Mouse (Mus musculus) left cerebral cortex, postnatal 36 days (tissue): ENCODE measurements around the gene Erbb4. TPM values are rescaled to one million over a fixed set of nuclear protein-coding genes. Genes with fewer than 3 reads are reported as not detected.

Source experiments
- DNase-seq, 2 experiments: peaks; one replicate each; pipeline ENCODE4 v3.0.0; 2021 to 2022; ENCODE audit warnings: low spot score in 2 of 2, mixed read lengths in 1 of 2
- intact Hi-C: fragments of 180-260 bp; cut with DNase I; formaldehyde crosslinking; loops from one replicate; pipeline ENCODE4 v1.15.1; 2025
- total RNA-seq, 2 experiments: library from RNA; stranded (reverse); gene quantifications; 2 replicates each; pipeline ENCODE4 v1.2.3; 2021

The Erbb4 gene
- total RNA-seq, 2 experiments from 2014 or later: 54.6 to 64.0 TPM

DNA sequence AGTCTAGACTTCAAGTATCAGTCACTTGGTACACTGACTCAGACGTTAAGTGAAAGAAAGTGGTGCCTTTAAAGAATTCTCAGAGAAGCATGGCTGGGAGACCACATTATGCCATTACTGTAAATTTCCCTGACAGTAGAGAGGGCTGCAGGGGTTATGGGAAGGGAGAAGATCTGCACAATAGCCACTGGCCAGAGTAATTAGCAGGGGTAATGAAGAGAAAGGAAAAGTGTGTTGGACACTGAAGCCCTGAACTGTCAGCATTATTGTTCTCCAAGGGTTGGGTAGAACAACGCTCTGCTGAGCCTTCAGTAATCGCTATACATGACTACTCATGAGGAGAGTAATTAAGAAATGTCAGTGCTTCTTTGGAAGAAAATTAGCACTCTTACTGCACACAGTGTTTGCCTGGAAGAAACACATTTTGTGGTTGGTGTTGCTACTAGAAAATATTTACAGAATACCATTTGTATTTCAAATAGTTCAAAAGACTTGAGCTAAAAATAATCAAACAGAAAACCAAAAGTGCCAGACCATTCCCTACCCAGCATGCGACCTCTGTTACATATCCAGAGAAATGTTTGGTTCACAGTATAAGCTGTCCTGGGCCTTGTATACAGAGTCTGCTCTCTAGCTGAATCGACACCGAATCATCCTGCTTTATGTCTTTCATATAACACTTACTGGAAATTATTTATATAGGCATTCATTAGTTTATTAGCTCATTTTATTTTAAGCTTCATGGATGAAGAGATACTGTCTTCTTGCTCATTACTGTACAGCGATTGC, 965.1 kb downstream of the Erbb4 start:
- DNase-seq: no peak
- intact Hi-C loops: no loop called here

DNA sequence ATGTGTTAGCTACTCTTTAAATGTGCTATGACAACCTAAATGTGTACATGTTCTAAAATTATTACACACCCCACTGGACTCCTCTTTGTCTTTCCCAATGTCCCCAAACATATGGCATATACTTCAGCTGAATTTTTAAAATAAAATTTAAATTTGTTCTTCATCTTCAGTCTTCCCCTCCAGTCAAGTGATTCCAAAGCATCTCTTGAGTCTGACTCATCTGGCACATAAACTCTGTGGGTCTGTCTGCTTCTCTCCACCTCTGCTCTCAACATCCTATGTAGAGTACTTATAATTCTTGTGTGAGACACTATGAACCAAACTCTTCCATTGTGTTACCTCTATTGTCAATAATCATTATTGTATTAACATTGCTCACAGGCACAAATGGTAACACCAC, 972.9 kb downstream of the Erbb4 start:
- no peak for DNase-seq
- intact Hi-C loops: no loop called here

DNA sequence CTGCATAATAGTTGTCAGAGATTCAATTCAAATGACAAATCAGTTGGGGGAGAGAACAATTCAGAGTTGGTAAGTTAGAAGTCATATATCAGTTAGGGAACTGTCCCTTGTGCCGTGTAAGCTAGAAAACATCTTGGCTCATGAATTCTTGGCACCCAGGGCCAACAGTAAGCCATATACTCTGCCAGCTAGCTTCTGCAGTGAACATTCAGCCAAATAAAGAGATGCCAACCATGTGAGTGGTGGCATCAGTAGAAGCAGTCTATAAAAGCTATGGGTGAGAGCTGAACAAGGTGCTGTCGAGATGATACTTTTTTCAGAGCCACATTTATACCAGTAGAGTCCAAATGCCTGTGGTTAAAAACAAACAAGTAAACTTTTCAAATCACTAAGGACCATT, 973.4 kb downstream of the Erbb4 start:
- DNase-seq: no peak
- intact Hi-C loops: no loop called here

DNA sequence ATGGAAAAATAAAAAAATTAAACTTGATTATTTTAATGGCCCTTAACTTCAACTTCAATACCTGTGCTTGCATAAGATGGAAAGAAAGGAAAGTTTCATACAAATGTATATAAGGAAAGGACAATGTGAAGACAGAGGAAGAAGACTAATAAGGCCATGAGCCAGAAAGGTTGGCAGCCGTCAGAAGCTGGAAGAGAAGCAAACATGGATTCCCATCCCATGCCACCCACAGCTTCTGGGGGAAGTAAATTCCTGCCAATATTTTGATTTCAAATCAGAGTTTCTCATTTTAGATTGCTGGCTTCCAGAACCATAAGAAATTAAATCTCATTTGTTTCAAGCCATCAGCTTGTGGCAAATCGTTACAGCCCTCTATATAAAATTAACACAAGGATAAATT, 984.3 kb downstream of the Erbb4 start:
- intact Hi-C loops: no loop called here
- DNase-seq: no peak

DNA sequence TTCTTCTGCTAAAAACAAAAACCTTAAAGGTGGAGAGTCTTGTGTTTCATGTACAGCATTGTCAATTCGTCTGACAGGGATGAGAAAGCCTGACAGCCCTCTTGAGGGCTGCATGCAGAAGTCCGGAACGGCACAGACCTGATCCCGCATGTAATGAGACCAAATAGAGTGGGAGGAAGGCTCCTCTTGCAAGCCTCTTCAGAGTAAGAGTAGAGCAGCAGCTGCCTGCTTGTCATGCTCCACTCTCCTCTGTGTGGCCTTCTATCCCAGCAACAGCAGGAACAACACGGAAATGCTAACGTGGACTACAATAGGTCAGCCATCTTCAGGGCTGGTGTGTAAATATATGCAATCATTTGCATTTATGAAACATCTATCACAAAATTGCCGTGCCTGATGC, 987.5 kb downstream of the Erbb4 start:
- DNase-seq: no peak
- intact Hi-C loops: no loop called here

DNA sequence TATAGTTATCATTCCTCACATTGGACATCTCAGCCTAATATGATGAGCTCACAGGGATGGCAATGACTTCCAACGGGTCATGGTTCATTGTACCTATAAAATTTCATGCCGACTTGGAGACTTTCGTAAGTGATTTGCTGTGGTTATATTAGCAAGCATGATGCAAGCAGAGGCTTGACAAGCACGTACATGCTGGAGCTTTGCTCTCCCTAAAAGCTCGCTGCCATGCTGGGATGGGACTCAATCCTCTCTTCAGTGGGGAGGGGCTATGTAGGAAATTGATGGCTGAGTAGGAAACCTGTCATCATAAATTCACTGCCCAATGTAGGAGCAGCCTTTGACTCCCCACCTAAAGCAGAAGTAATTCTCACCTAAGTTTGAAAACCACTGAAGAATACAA, 992.1 kb downstream of the Erbb4 start:
- no peak for DNase-seq
- intact Hi-C loops: no loop called here

DNA sequence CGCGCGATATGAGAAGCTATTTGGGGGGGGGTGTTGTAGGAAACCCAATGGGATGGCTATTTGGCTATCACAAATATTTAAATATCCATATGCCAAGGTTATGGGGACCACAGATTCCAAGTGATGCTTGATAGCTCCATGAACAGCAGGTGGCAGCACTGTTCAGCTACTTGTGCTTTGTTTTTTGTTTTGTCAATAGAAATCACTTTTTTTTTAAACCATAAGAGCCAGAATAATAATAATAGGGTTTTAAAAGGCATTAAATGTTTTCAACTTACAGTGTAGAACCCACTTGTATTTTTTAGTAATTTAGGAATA, 1001.4 kb downstream of the Erbb4 start:
- no peak for DNase-seq
- intact Hi-C loops: loop anchor here (2.0 to 5.0 kb wide), 2 partner anchors 1011 to 1032 kb away; no protein-coding TSS in a partner anchor

DNA sequence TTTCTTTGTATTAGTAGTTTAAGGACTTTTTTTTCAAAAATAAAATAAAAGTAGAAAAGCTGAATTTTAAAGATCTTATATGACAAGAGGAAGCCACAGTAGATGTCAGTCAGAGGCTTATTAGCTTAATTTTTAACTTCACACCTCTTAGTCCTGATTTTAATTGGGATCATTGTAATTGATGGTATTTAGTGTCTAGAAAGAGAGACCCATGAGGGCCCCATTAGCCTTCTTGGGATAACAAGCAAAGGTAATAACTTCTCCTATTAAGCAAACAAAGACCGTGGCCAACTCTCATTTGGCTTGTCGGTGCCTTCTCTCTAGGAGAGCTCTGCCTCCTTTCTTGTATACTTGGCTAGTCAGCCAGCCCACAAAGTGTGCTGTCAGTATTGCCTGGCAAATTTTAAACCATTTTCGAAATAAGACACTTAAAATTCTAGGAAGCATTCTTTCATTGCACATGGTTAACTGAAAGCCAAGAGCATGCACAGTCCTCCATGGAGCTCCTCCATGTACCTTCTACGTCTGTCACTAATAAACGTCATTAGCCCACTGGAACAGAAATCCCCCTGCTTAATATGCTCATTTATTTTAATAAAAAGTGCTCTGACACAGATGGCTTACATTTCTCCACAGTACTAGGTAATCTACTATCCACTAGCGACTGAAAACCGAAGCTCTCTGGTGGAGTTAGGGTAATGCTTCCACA, 1001.9 kb downstream of the Erbb4 start:
- no peak for DNase-seq
- intact Hi-C loops: loop anchor here (2.0 to 5.0 kb wide), 2 partner anchors 1011 to 1033 kb away; no protein-coding TSS in a partner anchor

DNA sequence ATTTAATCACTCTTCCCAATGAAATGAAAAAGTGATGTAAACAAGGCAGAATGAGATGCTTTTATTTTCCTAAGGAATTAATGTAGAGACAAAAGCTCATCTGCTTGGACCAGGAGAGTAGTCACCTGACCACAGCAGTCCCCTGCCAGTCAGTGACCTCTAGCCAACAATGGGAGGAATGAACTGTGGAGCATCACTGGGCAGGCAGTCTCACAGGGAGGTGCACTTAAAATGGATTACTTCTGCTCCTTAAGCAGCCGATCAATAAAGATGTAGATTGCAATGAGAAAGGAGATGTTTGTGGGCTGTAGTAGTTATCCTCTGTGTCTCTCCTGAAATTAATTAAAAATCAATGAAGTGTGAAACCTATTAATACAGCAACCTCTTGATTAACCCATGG, 1018.2 kb downstream of the Erbb4 start:
- DNase-seq: no peak
- intact Hi-C loops: no loop called here

DNA sequence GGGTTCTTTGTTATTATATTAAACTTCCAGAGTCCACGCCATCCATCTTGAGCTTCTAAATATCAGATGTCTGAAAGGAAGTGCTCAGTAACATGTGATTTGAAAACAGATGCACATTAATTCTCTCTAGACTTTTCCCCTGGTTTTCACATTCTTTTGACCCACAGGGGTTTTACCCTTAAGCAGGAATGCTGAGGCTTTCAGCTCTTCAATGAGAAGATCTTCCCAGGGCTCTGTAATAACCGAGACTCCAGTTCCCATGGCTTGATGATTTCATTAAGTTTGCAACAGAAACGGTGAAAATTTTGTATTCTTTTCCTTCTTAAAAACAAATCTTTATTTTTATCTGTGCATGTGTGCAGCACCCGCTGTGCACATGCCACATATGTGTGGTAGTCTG, 1051.4 kb downstream of the Erbb4 start:
- no peak for DNase-seq
- intact Hi-C loops: no loop called here

DNA sequence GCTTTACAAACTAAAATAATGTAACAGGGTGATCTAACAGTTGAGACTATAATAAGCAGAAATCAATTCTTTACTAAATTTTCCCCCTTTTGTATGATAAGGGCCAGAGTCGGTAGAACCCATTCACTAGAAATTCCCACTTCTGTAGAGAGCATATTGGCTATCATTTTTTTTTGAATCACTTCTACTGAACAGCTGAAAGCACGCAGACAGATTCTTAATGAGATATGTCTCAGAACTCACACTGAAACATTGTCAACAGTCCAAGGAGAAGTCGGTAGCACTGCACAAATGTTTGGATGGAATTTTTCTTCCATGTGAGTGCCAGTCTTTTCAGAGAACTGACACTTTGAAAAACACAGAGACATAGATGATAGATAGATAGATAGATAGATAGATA, 1053.1 kb downstream of the Erbb4 start:
- no peak for DNase-seq
- intact Hi-C loops: no loop called here

DNA sequence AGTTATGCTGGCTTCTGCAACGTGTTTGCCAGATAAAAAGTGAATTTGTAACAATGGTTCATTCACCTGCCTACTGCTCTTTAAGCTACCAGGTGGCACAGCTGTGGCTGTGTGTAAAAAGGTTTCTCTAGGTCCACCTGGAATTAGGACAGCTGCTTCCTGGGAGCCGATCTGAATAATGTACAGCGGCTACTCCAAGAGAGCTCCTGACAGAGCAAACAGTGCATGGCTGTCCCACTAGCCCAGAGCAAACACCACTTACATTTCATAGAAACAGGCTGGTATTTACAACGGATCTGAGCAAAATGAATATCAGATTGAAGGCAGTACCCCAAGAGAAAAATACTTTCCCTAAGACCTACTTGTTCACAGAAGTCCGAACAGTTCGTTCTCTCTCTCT, 1058.0 kb downstream of the Erbb4 start:
- intact Hi-C loops: no loop called here
- no peak for DNase-seq

DNA sequence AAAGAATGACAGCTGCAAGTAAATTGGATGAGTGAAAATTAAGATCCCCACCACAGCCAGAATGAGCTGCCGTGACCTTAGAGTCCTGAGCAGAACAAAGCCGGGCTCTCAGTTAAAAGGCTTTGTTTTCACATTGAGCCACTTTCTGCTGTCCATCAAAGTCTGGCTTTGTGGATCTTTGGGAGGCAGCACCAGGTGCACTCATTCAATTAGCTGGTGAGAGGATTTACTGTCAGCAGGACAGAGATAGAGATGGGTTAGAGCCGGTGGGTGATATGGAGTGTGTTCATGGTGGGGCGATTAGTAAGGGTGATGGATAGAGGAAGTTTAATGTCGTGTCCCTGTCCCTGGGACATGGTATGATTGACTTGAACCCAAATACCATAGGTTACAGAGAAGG, 1060.7 kb downstream of the Erbb4 start:
- intact Hi-C loops: no loop called here

DNA sequence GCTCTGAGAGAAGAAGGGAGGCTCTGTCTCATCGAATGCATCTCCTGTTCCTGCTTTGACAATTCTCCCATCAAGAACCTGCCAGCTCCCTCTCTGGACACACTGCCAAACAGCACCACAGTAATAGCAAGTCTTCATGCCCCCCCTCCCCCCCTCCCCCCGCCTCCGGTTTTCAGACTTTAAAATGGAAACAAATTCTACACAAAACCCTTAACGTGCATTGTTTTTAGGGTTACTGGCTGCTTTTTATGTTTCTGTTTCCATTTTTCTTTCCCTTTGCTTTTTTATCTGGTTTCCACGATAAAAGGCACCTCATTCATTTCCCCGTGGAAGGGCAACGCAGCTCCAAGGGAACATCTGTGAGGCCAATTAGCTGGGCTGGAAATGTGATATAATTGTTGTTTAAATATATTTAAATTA, 1061.3 kb downstream of the Erbb4 start:
- no peak for DNase-seq
- intact Hi-C loops: no loop called here

More for the DNA sequence above, 1060.7 kb downstream of the Erbb4 start:
- no peak for DNase-seq

DNA sequence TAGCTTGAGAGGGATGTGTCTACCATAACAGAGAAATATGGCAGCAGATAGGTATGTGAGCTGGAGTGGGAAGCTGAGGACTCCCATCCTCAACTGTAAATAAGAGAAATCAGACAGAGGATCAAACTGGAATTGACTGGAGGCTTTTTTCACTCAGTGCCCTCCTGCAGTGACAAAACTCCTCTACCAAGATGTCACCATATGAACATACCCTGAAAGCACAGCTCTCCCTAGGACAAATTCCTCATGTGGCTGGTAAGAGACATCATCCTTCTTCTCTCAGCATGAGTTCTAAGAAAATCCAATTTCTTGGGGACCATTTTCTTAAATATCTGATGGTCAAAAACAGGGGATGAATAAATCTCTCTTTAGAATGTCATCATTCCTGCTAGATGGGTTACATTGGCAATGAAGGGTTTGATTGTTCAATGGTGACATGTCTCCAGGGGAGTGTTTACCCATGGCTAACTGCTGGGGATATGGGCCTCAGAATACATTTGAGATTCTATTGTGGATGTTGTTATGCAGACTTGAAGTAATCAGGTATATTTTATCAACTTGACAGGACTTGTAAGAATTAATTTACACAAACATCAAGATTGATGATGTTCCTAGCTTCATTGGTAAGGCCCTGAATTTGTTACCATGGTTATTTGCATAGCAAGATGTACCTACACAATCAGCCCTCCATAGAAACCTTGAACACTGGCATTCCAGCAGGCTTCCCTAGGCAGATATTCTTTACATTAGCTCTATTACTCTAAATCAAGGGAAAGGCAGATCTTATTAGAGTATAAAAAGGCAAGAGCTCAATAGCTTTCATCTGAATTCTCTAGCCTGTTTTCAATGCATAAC, 1083.5 kb downstream of the Erbb4 start:
- intact Hi-C loops: no loop called here
- DNase-seq: no peak

DNA sequence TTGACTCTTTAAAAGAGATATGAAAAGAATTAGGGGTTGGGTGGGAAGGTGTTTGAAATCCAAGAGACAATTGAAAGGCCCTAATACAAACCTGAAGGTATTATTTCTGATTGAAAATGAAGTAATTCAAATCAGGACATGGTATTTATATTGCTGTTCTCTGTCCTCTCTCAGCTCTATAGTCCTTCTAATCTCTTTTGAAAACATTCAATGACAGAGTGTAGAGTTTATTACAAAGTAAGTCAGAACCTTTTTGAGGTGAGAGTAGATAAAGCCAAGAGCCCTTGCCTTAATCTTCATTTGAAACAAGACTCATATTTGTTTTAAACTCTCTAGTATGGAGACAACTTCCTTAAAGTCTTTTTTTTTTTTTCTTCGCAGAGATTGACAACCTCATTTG, 1087.8 kb downstream of the Erbb4 start:
- DNase-seq: no peak
- intact Hi-C loops: no loop called here

DNA sequence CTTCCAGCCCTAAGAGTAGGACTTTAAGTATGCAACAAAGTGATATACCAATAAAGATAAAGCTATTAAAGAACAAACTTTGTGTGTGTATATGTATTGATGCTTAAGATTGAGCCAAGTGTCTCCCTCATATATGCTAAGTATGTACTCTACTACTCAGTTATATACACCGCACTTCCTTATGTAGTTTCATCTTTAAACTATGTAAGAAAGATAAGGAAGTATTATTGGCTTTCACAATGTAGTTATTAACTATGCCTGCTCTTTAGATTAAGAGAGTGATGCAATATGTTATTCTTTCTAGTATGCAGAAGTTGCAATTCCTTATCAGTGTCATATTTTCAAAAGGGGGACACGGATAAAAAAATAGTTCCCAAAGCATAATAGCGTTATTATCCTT, 1088.2 kb downstream of the Erbb4 start:
- intact Hi-C loops: no loop called here
- no peak for DNase-seq
